In genomic region chr1:162735084-162735483, GRCm38 (mm10) we compare ENCODE assay signal across 22 mouse cellular contexts. TPM values are rescaled to one million over a fixed set of nuclear protein-coding genes. Genes with fewer than 3 reads are reported as not detected.
DNase-seq lines count a peak whose midpoint lies in the region; ATAC-seq and TF ChIP-seq lines count a peak whose summit lies in the region.
"Had no signal": no experiment of that assay in that cellular context is flagged by ENCODE, and none has a peak within 500 bp of the region (broad histone marks: within the 10 kb centered on the region; RNA-seq: fewer than 3 reads in every experiment).

No protein-coding gene starts in this region.

- H3K9ac ChIP-seq in midbrain, embryonic 11.5 days (ENCODE audit: low read length) = no peak overlapping the region
- no peak overlapping the region for H3K9ac ChIP-seq in midbrain, postnatal 0 days (replicated peaks; ENCODE audit: low read length, poor library complexity, severe bottlenecking)
- H3K9ac ChIP-seq: embryonic facial prominence, embryonic 12.5 days; forebrain, embryonic 12.5 days; heart, embryonic 15.5 days; hindbrain, embryonic 13.5 days had no signal

- H3K4me3 ChIP-seq in midbrain, embryonic 11.5 days (ENCODE audit: low read depth, low read length) = no peak overlapping the region
- H3K4me3 ChIP-seq in midbrain, postnatal 0 days (ENCODE audit: low read depth, low read length) = no peak overlapping the region
- no peak overlapping the region for H3K4me3 ChIP-seq in lung, adult 2 months (replicated peaks; ENCODE audit: extremely low read depth, low read depth, low read length)
- H3K4me3 ChIP-seq: embryonic facial prominence, embryonic 12.5 days; forebrain, embryonic 12.5 days; heart, adult 2 months; heart, embryonic 15.5 days; hindbrain, embryonic 13.5 days had no signal

- H3K36me3 ChIP-seq in midbrain, embryonic 11.5 days (ENCODE audit: control insufficient read depth, insufficient read depth, low read length) = no peaks in the 10 kb centered on the region
- no peaks in the 10 kb centered on the region for H3K36me3 ChIP-seq in midbrain, postnatal 0 days (ENCODE audit: insufficient read depth, low read length)
- H3K36me3 ChIP-seq: embryonic facial prominence, embryonic 12.5 days; heart, embryonic 15.5 days; hindbrain, embryonic 13.5 days had no signal

- peak; percentile 44 for DNase-seq in midbrain, embryonic 11.5 days (ENCODE audit: low spot score, missing footprints)
- no peak for DNase-seq in midbrain, postnatal 0 days (ENCODE audit: low spot score)
- DNase-seq in T-cell, adult 2 months (ENCODE audit: low spot score) = peak; percentile 17
- peak; percentile 55 for DNase-seq in naive thymus-derived CD4-positive, alpha-beta T cell, adult 2 months (ENCODE audit: low read depth)
- no peak for DNase-seq in ovary, postnatal 14 days (ENCODE audit: low spot score)
- DNase-seq in heart, adult 11 months = no peak
- DNase-seq in lung, adult 2 months = no peak
- DNase-seq: adrenal gland, adult 8-10 months; cerebellum, adult 11 months; cerebellum, adult 8-10 months; cerebellum, postnatal 14 days; gastrocnemius, postnatal 10 days; heart, adult 2 months; heart, postnatal 14 days had no signal

- peaks cover 10% of the 10 kb centered on the region for H3K4me1 ChIP-seq in midbrain, embryonic 11.5 days (ENCODE audit: control insufficient read depth, insufficient read depth, low read length)
- H3K4me1 ChIP-seq in midbrain, postnatal 0 days (ENCODE audit: insufficient read depth, low read length) = peaks cover 17% of the 10 kb centered on the region
- H3K4me1 ChIP-seq in lung, adult 2 months (ENCODE audit: control insufficient read depth, insufficient read depth, low read length) = peaks cover 25% of the 10 kb centered on the region

- no peak overlapping the region for H3K4me2 ChIP-seq in midbrain, embryonic 11.5 days
- no peak overlapping the region for H3K4me2 ChIP-seq in midbrain, postnatal 0 days (ENCODE audit: low read depth, low read length, poor library complexity, severe bottlenecking)
- H3K4me2 ChIP-seq: embryonic facial prominence, embryonic 12.5 days; forebrain, embryonic 12.5 days; heart, embryonic 11.5 days; heart, embryonic 15.5 days; hindbrain, embryonic 13.5 days had no signal

- TF ChIP-seq CTCF in midbrain, postnatal 0 days (IDR thresholded peaks at IDR 0.05) = no peak
- no peak for TF ChIP-seq CTCF in lung, adult 2 months (IDR thresholded peaks at IDR 0.05; ENCODE audit: insufficient read depth, low read length)

- TF ChIP-seq POLR2A in lung, adult 2 months (IDR thresholded peaks at IDR 0.05; ENCODE audit: borderline replicate concordance, extremely low read depth, low read depth, low read length) = no peak

- no peaks in the 10 kb centered on the region for H3K27me3 ChIP-seq in midbrain, embryonic 11.5 days (ENCODE audit: control insufficient read depth, insufficient read depth, low read length)
- H3K27me3 ChIP-seq in midbrain, postnatal 0 days (ENCODE audit: insufficient read depth, low read length) = no peaks in the 10 kb centered on the region
- H3K27me3 ChIP-seq: embryonic facial prominence, embryonic 12.5 days; forebrain, embryonic 12.5 days; heart, embryonic 15.5 days; hindbrain, embryonic 13.5 days; Patski had no signal

- WGBS in midbrain, embryonic 11.5 days = 91% methylated on average over 4 of the region's 4 CpGs
- WGBS in midbrain, postnatal 0 days = 90% methylated on average over 4 of the region's 4 CpGs
- 47% methylated on average over 4 of the region's 4 CpGs for WGBS in lung, adult 2 months

- no peaks in the 10 kb centered on the region for H3K9me3 ChIP-seq in midbrain, embryonic 11.5 days (ENCODE audit: control insufficient read depth, low read length)
- H3K9me3 ChIP-seq in midbrain, postnatal 0 days (ENCODE audit: low read length) = no peaks in the 10 kb centered on the region
- H3K9me3 ChIP-seq: embryonic facial prominence, embryonic 12.5 days; forebrain, embryonic 12.5 days; heart, embryonic 15.5 days; hindbrain, embryonic 13.5 days had no signal

- H3K27ac ChIP-seq in midbrain, embryonic 11.5 days (ENCODE audit: low read depth, low read length) = no peak overlapping the region
- H3K27ac ChIP-seq in midbrain, postnatal 0 days (ENCODE audit: low read depth, low read length) = no peak overlapping the region
- H3K27ac ChIP-seq: embryonic facial prominence, embryonic 12.5 days; forebrain, embryonic 12.5 days; heart, adult 2 months; heart, embryonic 15.5 days; hindbrain, embryonic 13.5 days; hindbrain, postnatal 0 days had no signal

- ATAC-seq in midbrain, embryonic 11.5 days (ENCODE audit: low FRiP score) = no peak
- ATAC-seq in midbrain, postnatal 0 days (ENCODE audit: low FRiP score) = no peak
- ATAC-seq: forebrain, embryonic 16.5 days; hindbrain, postnatal 0 days; Patski had no signal

RNA-seq across cellular contexts. Expression of gene Prrc2c, which starts 5.3 kb away (rescaled TPM):
- 151 and 163 TPM in 2 replicates for polyA plus RNA-seq in midbrain, embryonic 11.5 days (2014; fragmentation: Nextera tagmentation; extraction: Ambion mirVana)
- 71.5 and 91.8 TPM in 2 replicates for total RNA-seq in midbrain, postnatal 0 days (2014; rRNA removed)
- 121 and 155 TPM in 2 replicates for polyA plus RNA-seq in midbrain, postnatal 0 days (2015; fragmentation: Nextera tagmentation; extraction: Ambion mirVana)
- polyA plus RNA-seq in lung, adult 2 months (2012; rRNA removed) = 32.5 and 33.5 TPM in 2 replicates

Comparison
In these comparisons a context has a peak if more than half of its experiments do, and no peak if none do; other contexts are left out.
1. DNase-seq: peak in midbrain, embryonic 11.5 days (single experiment), T-cell, adult 2 months (single experiment) and naive thymus-derived CD4-positive, alpha-beta T cell, adult 2 months (single experiment); none in midbrain, postnatal 0 days (single experiment), ovary, postnatal 14 days (single experiment), heart, adult 11 months (single experiment) and lung, adult 2 months (single experiment).